Mouse (Mus musculus) neural tube, embryonic 15.5 days (tissue): ENCODE data around the gene Pgbd5. TPM values are rescaled to one million over a fixed set of nuclear protein-coding genes. Genes with fewer than 3 reads are reported as not detected.

Experiments used
- ATAC-seq: fragments of 200-750 bp; cut with Nextera tagmentation; 2 replicates; pipeline ENCODE4 v1.8.0; 2017; ENCODE audit warnings: mild to moderate bottlenecking, moderate TSS enrichment, moderate library complexity; ENCODE audit not compliant: low FRiP score
- H3K27ac ChIP-seq: fragments of 300-500 bp; sonication (generic); replicated peaks from 2 replicates; pipeline ENCODE4 v1.5.1; 2015; ENCODE audit warnings: mild to moderate bottlenecking, inconsistent platforms
- H3K27me3 ChIP-seq: fragments of 300-500 bp; sonication (generic); replicated peaks from 2 replicates; pipeline ENCODE4 v1.6.1; 2015; ENCODE audit warnings: inconsistent platforms
- H3K36me3 ChIP-seq: fragments of 300-500 bp; sonication (generic); 2 replicates; pipeline ENCODE4 v1.6.1; 2015; ENCODE audit warnings: inconsistent platforms
- H3K4me1 ChIP-seq: fragments of 300-500 bp; sonication (generic); 2 replicates; pipeline ENCODE4 v1.6.1; 2015; ENCODE audit warnings: inconsistent platforms
- H3K4me2 ChIP-seq: fragments of 300-500 bp; sonication (generic); 2 replicates; pipeline ENCODE4 v1.6.1; 2015; ENCODE audit warnings: inconsistent platforms, mild to moderate bottlenecking, moderate library complexity
- H3K4me3 ChIP-seq: fragments of 300-500 bp; sonication (generic); replicated peaks from 2 replicates; pipeline ENCODE4 v1.5.1; 2015; ENCODE audit warnings: mild to moderate bottlenecking, inconsistent platforms
- H3K9ac ChIP-seq: fragments of 300-500 bp; sonication (generic); replicated peaks from 2 replicates; pipeline ENCODE4 v1.6.1; 2015; ENCODE audit warnings: mild to moderate bottlenecking, inconsistent platforms
- H3K9me3 ChIP-seq: fragments of 300-500 bp; sonication (generic); replicated peaks from 2 replicates; pipeline ENCODE4 v1.6.1; 2016; ENCODE audit warnings: inconsistent platforms
- WGBS: fragments of 180-500 bp; shearing (Covaris S2); methylation state at CpG from one replicate; pipeline ENCODE4 v1.1.7; 2015; ENCODE audit warnings: mixed read lengths; 5-methylcytosine and 5-hydroxymethylcytosine counted together
- polyA plus RNA-seq: library from polyadenylated mRNA; unstranded; fragments of >200 nt; fragmentation: Nextera tagmentation; extraction: Ambion mirVana; gene quantifications from 2 replicates; pipeline ENCODE4 v1.2.1, GENCODE M21; 2015

Pgbd5 gene
- polyA plus RNA-seq, 1 experiment from 2014 or later: 17.0 TPM

GRCm38 (mm10) chr8:124459627-124460026 lies 20.2 kb upstream of the Pgbd5 start:
- Histone ChIP-seq H3K4me3 (no peak overlapping the region), H3K27ac (no peak overlapping the region), H3K9ac (no peak overlapping the region), H3K9me3 (no peaks in the 10 kb centered on the region), H3K4me2 (no peak overlapping the region), H3K27me3 (0 out of 2 replicates have a peak, but pooled peaks cover 2% of the 10 kb centered on the region), H3K36me3 (no peaks in the 10 kb centered on the region), H3K4me1 (peaks cover 20% of the 10 kb centered on the region)
- ATAC-seq: no peak
- WGBS: 42% methylated on average over 12 of the region's 12 CpGs

- no peaks in the 10 kb centered on the region for H3K9me3 ChIP-seq
- ATAC-seq: no peak
- H3K27me3 ChIP-seq: 0 out of 2 replicates have a peak, but pooled peaks cover 2% of the 10 kb centered on the region
- no peaks in the 10 kb centered on the region for H3K4me1 ChIP-seq
- H3K36me3 ChIP-seq: no peaks in the 10 kb centered on the region
- H3K9ac ChIP-seq: no peak overlapping the region
- no peak overlapping the region for H3K4me2 ChIP-seq
- WGBS: 63% methylated on average over 3 of the region's 3 CpGs
- H3K27ac ChIP-seq: no peak overlapping the region
- no peak overlapping the region for H3K4me3 ChIP-seq
Observed at GRCm38 (mm10) chr8:124455359-124455758, 15.9 kb upstream of the Pgbd5 start.

- peaks cover 5% of the 10 kb centered on the region; the same call in 1 of the 2 replicates for H3K4me1 ChIP-seq
- no peak overlapping the region for H3K4me2 ChIP-seq
- no peak overlapping the region for H3K27ac ChIP-seq
- 93% methylated on average over 8 of the region's 8 CpGs for WGBS
- no peaks in the 10 kb centered on the region for H3K9me3 ChIP-seq
- no peaks in the 10 kb centered on the region for H3K27me3 ChIP-seq
- H3K9ac ChIP-seq: no peak overlapping the region
- H3K36me3 ChIP-seq: no peaks in the 10 kb centered on the region
- no peak for ATAC-seq
- H3K4me3 ChIP-seq: no peak overlapping the region
Observed at GRCm38 (mm10) chr8:124450192-124450895, 10.9 kb upstream of the Pgbd5 start.

GRCm38 (mm10) chr8:124448962-124449670 lies 9.7 kb upstream of the Pgbd5 start:
- H3K27ac ChIP-seq: no peak overlapping the region
- H3K9me3 ChIP-seq: no peaks in the 10 kb centered on the region
- H3K4me2 ChIP-seq: no peak overlapping the region
- H3K9ac ChIP-seq: no peak overlapping the region
- no peaks in the 10 kb centered on the region for H3K27me3 ChIP-seq
- ATAC-seq: no peak
- peaks cover 5% of the 10 kb centered on the region; the same call in 1 of the 2 replicates for H3K4me1 ChIP-seq
- H3K4me3 ChIP-seq: no peak overlapping the region
- 33% methylated on average over 10 of the region's 10 CpGs for WGBS
- H3K36me3 ChIP-seq: no peaks in the 10 kb centered on the region

GRCm38 (mm10) chr8:124436741-124437140 lies 2.7 kb downstream of the Pgbd5 start:
- no peaks in the 10 kb centered on the region for H3K36me3 ChIP-seq
- no peak overlapping the region for H3K27ac ChIP-seq
- no peaks in the 10 kb centered on the region for H3K9me3 ChIP-seq
- no peak overlapping the region for H3K4me3 ChIP-seq
- peaks cover 34% of the 10 kb centered on the region for H3K4me1 ChIP-seq
- H3K27me3 ChIP-seq: no peaks in the 10 kb centered on the region
- no peak overlapping the region for H3K4me2 ChIP-seq
- no peak overlapping the region for H3K9ac ChIP-seq
- WGBS: 19% methylated on average over 4 of the region's 4 CpGs
- no peak for ATAC-seq

GRCm38 (mm10) chr8:124435707-124436243 lies 3.7 kb downstream of the Pgbd5 start:
- H3K27ac ChIP-seq: peak overlapping the region; percentile 81; the same call in 1 of the 2 replicates
- no peaks in the 10 kb centered on the region for H3K9me3 ChIP-seq
- 60% methylated on average over 10 of the region's 10 CpGs for WGBS
- H3K4me2 ChIP-seq: no peak overlapping the region
- H3K4me1 ChIP-seq: peaks cover 44% of the 10 kb centered on the region
- no peak overlapping the region for H3K9ac ChIP-seq
- no peaks in the 10 kb centered on the region for H3K27me3 ChIP-seq
- ATAC-seq: no peak
- H3K4me3 ChIP-seq: no peak overlapping the region
- no peaks in the 10 kb centered on the region for H3K36me3 ChIP-seq

- H3K9me3 ChIP-seq: no peaks in the 10 kb centered on the region
- no peak for ATAC-seq
- 20% methylated on average over 4 of the region's 4 CpGs for WGBS
- peak overlapping the region; percentile 76 for H3K4me2 ChIP-seq
- H3K36me3 ChIP-seq: no peaks in the 10 kb centered on the region
- peak overlapping the region; percentile 50; the same call in 1 of the 2 replicates for H3K9ac ChIP-seq
- no peaks in the 10 kb centered on the region for H3K27me3 ChIP-seq
- H3K4me1 ChIP-seq: peaks cover 49% of the 10 kb centered on the region
- peak overlapping the region; percentile 81 for H3K27ac ChIP-seq
- H3K4me3 ChIP-seq: peak overlapping the region; percentile 83
Observed at GRCm38 (mm10) chr8:124435170-124435569, 4.3 kb downstream of the Pgbd5 start.

- Histone ChIP-seq H3K4me2 (peak overlapping the region; percentile 76), H3K27ac (peak overlapping the region; percentile 84), H3K36me3 (no peaks in the 10 kb centered on the region), H3K9ac (peak overlapping the region; percentile 84), H3K4me1 (peaks cover 58% of the 10 kb centered on the region), H3K27me3 (no peaks in the 10 kb centered on the region), H3K9me3 (no peaks in the 10 kb centered on the region), H3K4me3 (peak overlapping the region; percentile 83)
- peak; percentile 96 for ATAC-seq
- WGBS: under 1% methylated on average over 79 of the region's 101 CpGs
Observed at GRCm38 (mm10) chr8:124434126-124434790, 5.2 kb downstream of the Pgbd5 start.

- Histone ChIP-seq H3K36me3 (no peaks in the 10 kb centered on the region), H3K27ac (peak overlapping the region; percentile 84), H3K9me3 (no peaks in the 10 kb centered on the region), H3K4me3 (peak overlapping the region; percentile 83), H3K27me3 (no peaks in the 10 kb centered on the region), H3K4me2 (peak overlapping the region; percentile 76), H3K9ac (peak overlapping the region; percentile 84), H3K4me1 (peaks cover 60% of the 10 kb centered on the region)
- peak; percentile 19 for ATAC-seq
- 1% methylated on average over 54 of the region's 56 CpGs for WGBS
Observed at GRCm38 (mm10) chr8:124433451-124434125, 5.9 kb downstream of the Pgbd5 start.

- no peak for ATAC-seq
- Histone ChIP-seq H3K4me1 (peaks cover 70% of the 10 kb centered on the region), H3K9ac (0 out of 2 replicates have a peak overlapping the region, but pooled peaks have one; percentile 0), H3K27ac (0 out of 2 replicates have a peak overlapping the region, but pooled peaks have one; percentile 10), H3K9me3 (no peaks in the 10 kb centered on the region), H3K4me3 (peak overlapping the region; percentile 83), H3K27me3 (no peaks in the 10 kb centered on the region), H3K36me3 (no peaks in the 10 kb centered on the region), H3K4me2 (peak overlapping the region; percentile 76)
- 39% methylated on average over 6 of the region's 6 CpGs for WGBS
Observed at GRCm38 (mm10) chr8:124430881-124431280, 8.6 kb downstream of the Pgbd5 start.

GRCm38 (mm10) chr8:124429417-124429816 lies 10.0 kb downstream of the Pgbd5 start:
- H3K36me3 ChIP-seq: no peaks in the 10 kb centered on the region
- H3K4me2 ChIP-seq: no peak overlapping the region
- WGBS: 47% methylated on average over 6 of the region's 6 CpGs
- no peak overlapping the region for H3K27ac ChIP-seq
- no peak overlapping the region for H3K4me3 ChIP-seq
- ATAC-seq: no peak
- H3K27me3 ChIP-seq: no peaks in the 10 kb centered on the region
- no peak overlapping the region for H3K9ac ChIP-seq
- H3K4me1 ChIP-seq: peaks cover 64% of the 10 kb centered on the region
- H3K9me3 ChIP-seq: no peaks in the 10 kb centered on the region
